Mouse (Mus musculus) CH12.LX (cell line): ENCODE data around the gene Ifrd2. TPM values are rescaled to one million over a fixed set of nuclear protein-coding genes. Genes with fewer than 3 reads are reported as not detected.

Source experiments
- DNase-seq: peaks from one replicate; pipeline ENCODE4 v3.0.0-alpha.2; 2013; ENCODE audit errors: extremely low read depth
- H3K27ac ChIP-seq: 2 replicates; pipeline ENCODE4 v1.5.1; 2012; ENCODE audit warnings: low read depth, mild to moderate bottlenecking, control low read depth, moderate library complexity; ENCODE audit not compliant: insufficient read depth
- H3K27me3 ChIP-seq: replicated peaks from 2 replicates; pipeline ENCODE3; 2012; ENCODE audit warnings: inconsistent platforms
- H3K36me3 ChIP-seq, 2 experiments: replicated peaks in 1 of 2; 2 replicates each; pipeline versions ENCODE3 to v1.6.1; 2012; ENCODE audit warnings: inconsistent platforms in 1 of 2, low read length in 1 of 2, mild to moderate bottlenecking in 1 of 2, mixed read lengths in 1 of 2, moderate library complexity in 1 of 2; ENCODE audit not compliant: control insufficient read depth in 1 of 2, insufficient read depth in 1 of 2
- H3K4me1 ChIP-seq, 2 experiments: 2 replicates each; pipeline ENCODE4 v1.6.1; 2012; ENCODE audit warnings: inconsistent platforms in 1 of 2, moderate library complexity in 1 of 2; ENCODE audit not compliant: insufficient read depth in 2 of 2, control insufficient read depth in 1 of 2
- H3K4me2 ChIP-seq: 2 replicates; pipeline ENCODE4 v1.6.1; 2012; ENCODE audit warnings: low read depth, mild to moderate bottlenecking, control low read depth; ENCODE audit not compliant: poor library complexity, insufficient read depth, severe bottlenecking
- H3K4me3 ChIP-seq, 3 experiments: fragments of 150-350 bp in 1 of 3; sonication (generic) in 1 of 3; replicated peaks in 1 of 3; 2 replicates each; pipeline versions ENCODE3 to v1.5.1; 2011 to 2012; ENCODE audit warnings: low read depth in 2 of 3, low read length in 2 of 3, mild to moderate bottlenecking in 2 of 3, moderate library complexity in 2 of 3, control low read depth in 1 of 3, improper control_type of control experiment in 1 of 3, inconsistent platforms in 1 of 3, mixed read lengths in 1 of 3; ENCODE audit not compliant: poor library complexity in 1 of 3
- H3K79me2 ChIP-seq: replicated peaks from 2 replicates; pipeline ENCODE4 v1.6.1; 2012; ENCODE audit warnings: mild to moderate bottlenecking, moderate library complexity; ENCODE audit not compliant: control insufficient read depth, poor library complexity, insufficient read depth, severe bottlenecking; ENCODE audit errors: extremely low read depth
- H3K9ac ChIP-seq: 2 replicates; pipeline ENCODE4 v1.6.1; 2012; ENCODE audit warnings: low read depth, mild to moderate bottlenecking, control low read depth, moderate library complexity; ENCODE audit not compliant: insufficient read depth
- H3K9me3 ChIP-seq: replicated peaks from 2 replicates; pipeline ENCODE3; 2012; ENCODE audit warnings: low read length, inconsistent platforms, mixed read lengths
- BHLHE40 ChIP-seq: IDR thresholded peaks from 2 replicates; pipeline ENCODE4 v1.6.1; 2011; ENCODE audit warnings: mild to moderate bottlenecking, low read depth, low read length, improper control_type of control experiment
- CHD1 ChIP-seq: IDR thresholded peaks from 2 replicates; pipeline ENCODE4 v1.6.1; 2012; ENCODE audit warnings: low read depth, low read length, improper control_type of control experiment, inconsistent platforms
- E2F4 ChIP-seq: IDR thresholded peaks from 2 replicates; pipeline ENCODE4 v1.6.1; 2011; ENCODE audit warnings: low read depth, low read length, improper control_type of control experiment; ENCODE audit not compliant: insufficient replicate concordance
- ELF1 ChIP-seq: IDR thresholded peaks from 2 replicates; pipeline ENCODE4 v1.6.1; 2014; ENCODE audit warnings: low read depth, mild to moderate bottlenecking, inconsistent platforms, low read length, improper control_type of control experiment
- EP300 ChIP-seq: IDR thresholded peaks from 2 replicates; pipeline ENCODE4 v1.6.1; 2011; ENCODE audit warnings: low read length, improper control_type of control experiment
- ETS1 ChIP-seq: conservative IDR thresholded peaks from 2 replicates; pipeline ENCODE4 v1.6.1; 2012; ENCODE audit warnings: low read depth, mild to moderate bottlenecking, inconsistent platforms, low read length, improper control_type of control experiment, moderate library complexity
- HCFC1 ChIP-seq: IDR thresholded peaks from 2 replicates; pipeline ENCODE4 v1.6.1; 2012; ENCODE audit warnings: low read depth, mild to moderate bottlenecking, inconsistent platforms, low read length, improper control_type of control experiment
- IRF4 ChIP-seq: IDR thresholded peaks from 2 replicates; pipeline ENCODE4 v1.6.1; 2014; ENCODE audit warnings: low read depth, mild to moderate bottlenecking, inconsistent platforms, low read length, improper control_type of control experiment
- JUND ChIP-seq: conservative IDR thresholded peaks from 2 replicates; pipeline ENCODE4 v1.6.1; 2011; ENCODE audit warnings: low read depth, low read length, improper control_type of control experiment
- KAT2A ChIP-seq: IDR thresholded peaks from 2 replicates; pipeline ENCODE4 v1.6.1; 2012; ENCODE audit warnings: low read length, improper control_type of control experiment, inconsistent platforms; ENCODE audit not compliant: insufficient replicate concordance
- MAFK ChIP-seq: IDR thresholded peaks from 2 replicates; pipeline ENCODE4 v1.6.1; 2011; ENCODE audit warnings: low read length, improper control_type of control experiment; ENCODE audit not compliant: insufficient replicate concordance
- MAX ChIP-seq: IDR thresholded peaks from 2 replicates; pipeline ENCODE4 v1.6.1; 2011; ENCODE audit warnings: low read length, improper control_type of control experiment
- MAZ ChIP-seq: IDR thresholded peaks from 2 replicates; pipeline ENCODE4 v1.6.1; 2012; ENCODE audit warnings: low read depth, mild to moderate bottlenecking, inconsistent platforms, low read length, improper control_type of control experiment, moderate library complexity
- NELFE ChIP-seq: IDR thresholded peaks from 2 replicates; pipeline ENCODE4 v1.6.1; 2011; ENCODE audit warnings: low read depth, low read length, improper control_type of control experiment
- NRF1 ChIP-seq: IDR thresholded peaks from 2 replicates; pipeline ENCODE4 v1.6.1; 2014; ENCODE audit warnings: low read depth, mild to moderate bottlenecking, inconsistent platforms, low read length, improper control_type of control experiment, moderate library complexity
- PAX5 ChIP-seq: IDR thresholded peaks from 2 replicates; pipeline ENCODE4 v1.6.1; 2012; ENCODE audit warnings: low read length, inconsistent platforms, mixed read lengths
- POLR2AphosphoS2 ChIP-seq: IDR thresholded peaks from 2 replicates; pipeline ENCODE4 v1.6.1; 2011; ENCODE audit warnings: low read depth, low read length, improper control_type of control experiment
- RAD21 ChIP-seq: IDR thresholded peaks from 2 replicates; pipeline ENCODE4 v1.6.1; 2011; ENCODE audit warnings: low read depth, mild to moderate bottlenecking, low read length, improper control_type of control experiment, moderate library complexity
- RCOR1 ChIP-seq: conservative IDR thresholded peaks from 2 replicates; pipeline ENCODE4 v1.6.1; 2012; ENCODE audit warnings: low read depth, mild to moderate bottlenecking, inconsistent platforms, low read length, improper control_type of control experiment
- SIN3A ChIP-seq: IDR thresholded peaks from 2 replicates; pipeline ENCODE4 v1.6.1; 2012; ENCODE audit warnings: low read length, improper control_type of control experiment, inconsistent platforms
- SMC3 ChIP-seq: IDR thresholded peaks from 2 replicates; pipeline ENCODE4 v1.6.1; 2011; ENCODE audit warnings: low read depth, low read length, improper control_type of control experiment
- TBP ChIP-seq: conservative IDR thresholded peaks from 2 replicates; pipeline ENCODE4 v1.6.1; 2011; ENCODE audit warnings: low read depth, low read length, improper control_type of control experiment
- TCF12 ChIP-seq: IDR thresholded peaks from 2 replicates; pipeline ENCODE4 v1.6.1; 2014; ENCODE audit warnings: low read depth, mild to moderate bottlenecking, inconsistent platforms, low read length, improper control_type of control experiment
- USF2 ChIP-seq: conservative IDR thresholded peaks from 2 replicates; pipeline ENCODE4 v1.6.1; 2011; ENCODE audit warnings: low read depth, low read length, improper control_type of control experiment
- ZC3H11A ChIP-seq: IDR thresholded peaks from 2 replicates; pipeline ENCODE4 v1.6.1; 2012; ENCODE audit warnings: low read depth, mild to moderate bottlenecking, inconsistent platforms, low read length, improper control_type of control experiment
- ZMIZ1 ChIP-seq: IDR thresholded peaks from 2 replicates; pipeline ENCODE4 v1.6.1; 2012; ENCODE audit warnings: low read depth, mild to moderate bottlenecking, inconsistent platforms, low read length, improper control_type of control experiment
- ZNF384 ChIP-seq: IDR thresholded peaks from 2 replicates; pipeline ENCODE4 v1.6.1; 2012; ENCODE audit warnings: low read depth, low read length, improper control_type of control experiment, inconsistent platforms
- dilution Hi-C: fragments of 300-500 bp; cut with MboI; formaldehyde crosslinking; loops from 2 replicates; pipeline ENCODE4 v1.14.3; 2020; ENCODE audit warnings: low sequenced_read_pairs; ENCODE audit not compliant: extremely low pct_unique_long_range_greater_than_20kb, extremely low pct_ligation_motif_present
- in situ Hi-C: fragments of 300-500 bp; cut with MboI; formaldehyde crosslinking; loops from 3 replicates; pipeline ENCODE4 v1.14.3; 2019; ENCODE audit warnings: low sequenced_read_pairs, low pct_ligation_motif_present, low pct_unique_long_range_greater_than_20kb, mixed read lengths
- polyA plus RNA-seq: library from polyadenylated mRNA; unstranded; fragments of >175 nt; gene quantifications from 2 replicates; pipeline ENCODE4 v1.2.1, GENCODE M21; 2012; ENCODE audit warnings: low read depth; ENCODE audit not compliant: insufficient read length
- total RNA-seq, 2 experiments: library from RNA; depleted of rRNA; stranded (reverse); fragments of 300-350 nt in 1 of 2; fragments of >200 nt in 1 of 2; gene quantifications; 2 replicates each; pipeline ENCODE4 v1.2.3; 2012 to 2014

Gene Ifrd2
- total and polyA plus RNA-seq, 3 experiments, result 62.8 to 143 (median 91.3) TPM

DNA sequence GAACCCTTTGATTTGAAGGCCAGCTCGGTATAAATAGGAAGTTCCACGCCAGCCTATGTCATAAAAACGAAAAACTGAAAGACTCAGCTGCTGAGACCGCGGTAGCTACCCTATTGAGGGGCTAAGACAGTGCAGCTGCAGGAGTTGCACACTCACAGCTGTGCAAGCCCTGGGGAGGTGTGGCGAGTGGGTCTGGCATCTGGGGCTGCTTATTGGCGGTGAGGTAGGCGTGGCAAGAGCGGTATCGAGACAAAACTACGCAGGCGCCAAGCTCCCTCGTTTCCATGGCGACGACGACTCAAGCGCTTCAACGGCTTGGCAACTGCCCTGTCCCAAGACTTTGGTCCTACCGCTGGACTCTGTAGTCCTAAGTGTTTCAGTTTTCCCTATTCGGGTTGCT lies 40.4 kb upstream of the Ifrd2 start, which contains the start of gene Zmynd10 (continued):
- TF ChIP-seq MAZ, result no peak
- no peak for TF ChIP-seq KAT2A
- TF ChIP-seq USF2, result no peak

DNA sequence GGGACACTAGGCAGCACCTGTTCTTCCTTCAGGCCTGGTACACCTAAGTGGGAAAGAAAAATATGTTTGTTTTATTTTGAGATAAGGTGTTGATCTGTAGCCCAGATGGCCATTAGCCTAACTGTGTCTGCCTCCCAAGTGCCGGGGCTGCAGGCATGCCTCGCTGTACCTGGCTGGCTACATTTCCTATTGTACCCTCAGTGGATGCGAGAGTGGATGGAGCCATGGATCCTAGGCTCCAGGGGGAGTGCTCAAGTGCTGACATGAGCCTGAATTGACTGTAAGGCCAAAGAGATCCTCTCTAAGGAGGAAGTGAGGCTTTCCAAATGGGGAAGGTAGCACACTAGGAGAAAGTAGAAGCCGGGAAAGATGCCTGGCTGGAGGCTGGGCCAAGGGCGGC lies 39.5 kb upstream of the Ifrd2 start:
- Histone ChIP-seq H3K79me2 (no peaks in the 10 kb centered on the region), H3K9ac (no peak overlapping the region), H3K27me3 (no peaks in the 10 kb centered on the region), H3K4me2 (no peak overlapping the region), H3K27ac (no peak overlapping the region), H3K4me1 (peaks cover 3 to 42% of the 10 kb centered on the region in 2 experiments), H3K36me3 (peaks cover 23 to 38% of the 10 kb centered on the region in 2 experiments), H3K4me3 (no peak overlapping the region), H3K9me3 (no peaks in the 10 kb centered on the region)
- no peak for DNase-seq
- TF ChIP-seq IRF4 (no peak), POLR2AphosphoS2 (no peak), KAT2A (no peak), USF2 (no peak), MAZ (no peak), ELF1 (no peak), BHLHE40 (no peak), CHD1 (no peak), ZC3H11A (no peak), EP300 (no peak), SIN3A (no peak), JUND (no peak)
- in situ Hi-C loops, result no loop called here
- dilution Hi-C loops, result no loop called here

DNA sequence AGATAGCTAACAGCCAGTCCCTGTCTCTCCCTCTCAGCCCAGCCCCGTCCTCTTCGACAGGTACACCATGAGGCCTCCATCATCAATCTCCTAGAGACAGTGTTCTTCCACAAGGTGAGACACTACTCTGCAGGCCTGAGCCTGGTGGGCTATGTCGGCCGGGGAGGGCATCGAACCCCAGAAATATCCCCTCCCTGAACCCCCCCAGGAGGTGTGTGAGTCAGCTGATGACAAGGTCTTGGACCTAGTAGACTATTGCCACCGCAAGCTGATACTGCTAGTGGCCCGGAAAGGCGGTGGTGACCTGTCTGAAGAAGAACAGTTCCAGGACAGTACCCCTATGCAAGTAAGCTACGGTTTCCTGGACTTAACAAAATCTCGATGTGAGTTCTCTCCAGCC lies 38.6 kb upstream of the Ifrd2 start:
- Histone ChIP-seq H3K4me1 (peaks cover 5 to 49% of the 10 kb centered on the region in 2 experiments), H3K36me3 (peaks cover 20 to 33% of the 10 kb centered on the region in 2 experiments), H3K79me2 (no peaks in the 10 kb centered on the region; the same call in 1 of the 2 replicates), H3K27me3 (no peaks in the 10 kb centered on the region), H3K4me2 (no peak overlapping the region), H3K27ac (no peak overlapping the region), H3K4me3 (no peak overlapping the region), H3K9ac (no peak overlapping the region), H3K9me3 (no peaks in the 10 kb centered on the region)
- TF ChIP-seq MAX, result no peak
- no peak for TF ChIP-seq SIN3A
- TF ChIP-seq NRF1, result no peak
- no peak for TF ChIP-seq TCF12
- TF ChIP-seq HCFC1, result no peak
- no peak for TF ChIP-seq TBP
- no peak for TF ChIP-seq MAFK
- TF ChIP-seq NELFE, result no peak
- no peak for TF ChIP-seq CHD1
- no peak for TF ChIP-seq ZNF384
- no peak for TF ChIP-seq RCOR1
- no peak for TF ChIP-seq POLR2AphosphoS2
- no peak for TF ChIP-seq E2F4
- TF ChIP-seq PAX5, result no peak
- no peak for TF ChIP-seq JUND
- no peak for TF ChIP-seq SMC3
- TF ChIP-seq ETS1, result no peak
- no peak for TF ChIP-seq RAD21
- no peak for TF ChIP-seq ZMIZ1
- no peak for DNase-seq
- in situ Hi-C loops (no loop called here), dilution Hi-C loops (no loop called here)
